Mouse (Mus musculus) liver, embryonic 14.5 days (tissue): ENCODE data around the gene Stpg2. TPM values are rescaled to one million over a fixed set of nuclear protein-coding genes. Genes with fewer than 3 reads are reported as not detected.
"Not testable (repeated sequence)": the region's sequence is repeated elsewhere in the genome, so short reads cannot be mapped to it uniquely, and the experiment has no call there.

Experiments
- ATAC-seq: fragments of 200-750 bp; cut with Nextera tagmentation; 2 replicates; pipeline ENCODE4 v1.8.0; 2017; ENCODE audit warnings: moderate number of reproducible peaks, mild to moderate bottlenecking, moderate library complexity; ENCODE audit not compliant: insufficient read depth
- DNase-seq, 3 experiments: peaks; one replicate each; pipeline ENCODE4 v3.0.0-alpha.2; 2012 to 2013; ENCODE audit warnings: low read depth in 3 of 3, low spot score in 3 of 3
- H3K27ac ChIP-seq: fragments of 300-500 bp; sonication (generic); 2 replicates; pipeline ENCODE4 v1.5.1; 2014; ENCODE audit warnings: moderate library complexity, mild to moderate bottlenecking, control low read depth, inconsistent platforms
- H3K27me3 ChIP-seq: fragments of 300-500 bp; sonication (generic); 2 replicates; pipeline ENCODE4 v1.6.1; 2014; ENCODE audit warnings: mild to moderate bottlenecking, low read length, moderate library complexity; ENCODE audit not compliant: control insufficient read depth, insufficient read depth
- H3K36me3 ChIP-seq: fragments of 300-500 bp; sonication (generic); replicated peaks from 2 replicates; pipeline ENCODE4 v1.6.1; 2014; ENCODE audit warnings: low read depth; ENCODE audit not compliant: control insufficient read depth, insufficient read depth
- H3K4me1 ChIP-seq, 2 experiments: fragments of 200-500 bp in 1 of 2; fragments of 300-500 bp in 1 of 2; sonication (generic) in 1 of 2; replicated peaks; 2 replicates each; pipeline ENCODE4 v1.6.1; 2012 to 2014; ENCODE audit warnings: antibody characterized with exemption in 1 of 2, inconsistent platforms in 1 of 2, low read length in 1 of 2; ENCODE audit not compliant: control insufficient read depth in 2 of 2, insufficient read depth in 2 of 2
- H3K4me2 ChIP-seq: fragments of 300-500 bp; sonication (generic); 2 replicates; pipeline ENCODE4 v1.6.1; 2014; ENCODE audit warnings: low read depth, mild to moderate bottlenecking, control low read depth, moderate library complexity
- H3K4me3 ChIP-seq, 2 experiments: fragments of 200-500 bp in 1 of 2; fragments of 300-500 bp in 1 of 2; sonication (generic) in 1 of 2; 2 replicates each; pipeline ENCODE4 v1.5.1; 2012 to 2014; ENCODE audit warnings: low read depth in 2 of 2, low read length in 2 of 2, mild to moderate bottlenecking in 2 of 2, control low read depth in 1 of 2, inconsistent platforms in 1 of 2, moderate library complexity in 1 of 2; ENCODE audit not compliant: insufficient read depth in 1 of 2
- H3K9ac ChIP-seq: fragments of 300-500 bp; sonication (generic); replicated peaks from 2 replicates; pipeline ENCODE4 v1.6.1; 2014; ENCODE audit warnings: mild to moderate bottlenecking, control low read depth, moderate library complexity
- H3K9me3 ChIP-seq: fragments of 300-500 bp; sonication (generic); 2 replicates; pipeline ENCODE4 v1.6.1; 2016; ENCODE audit warnings: low read length, mixed read lengths; ENCODE audit not compliant: control insufficient read depth
- CTCF ChIP-seq: IDR thresholded peaks from 2 replicates; pipeline ENCODE4 v1.5.1; 2016; ENCODE audit warnings: antibody characterized with exemption, low read depth, control low read depth
- EP300 ChIP-seq: IDR thresholded peaks from 2 replicates; pipeline ENCODE4 v1.6.1; 2016; ENCODE audit warnings: antibody characterized with exemption, low read depth
- WGBS: fragments of 180-500 bp; shearing (Covaris S2); extraction: QIAGEN DNeasy Blood & Tissue Kit; methylation state at CpG from one replicate; pipeline ENCODE4 v1.1.7; 2014; ENCODE audit not compliant: insufficient replicate concordance; 5-methylcytosine and 5-hydroxymethylcytosine counted together
- polyA plus RNA-seq, 2 experiments: library from polyadenylated mRNA; depleted of rRNA in 1 of 2; stranded (reverse) in 1 of 2; unstranded in 1 of 2; fragments of >200 nt; fragmentation: Nextera tagmentation in 1 of 2; extraction: Ambion mirVana in 1 of 2; gene quantifications; 2 replicates each; pipeline versions ENCODE4 v1.2.1 to v1.2.3; 2012 to 2014

Stpg2 gene
- polyA plus RNA-seq, 2 experiments, result not detected

DNA sequence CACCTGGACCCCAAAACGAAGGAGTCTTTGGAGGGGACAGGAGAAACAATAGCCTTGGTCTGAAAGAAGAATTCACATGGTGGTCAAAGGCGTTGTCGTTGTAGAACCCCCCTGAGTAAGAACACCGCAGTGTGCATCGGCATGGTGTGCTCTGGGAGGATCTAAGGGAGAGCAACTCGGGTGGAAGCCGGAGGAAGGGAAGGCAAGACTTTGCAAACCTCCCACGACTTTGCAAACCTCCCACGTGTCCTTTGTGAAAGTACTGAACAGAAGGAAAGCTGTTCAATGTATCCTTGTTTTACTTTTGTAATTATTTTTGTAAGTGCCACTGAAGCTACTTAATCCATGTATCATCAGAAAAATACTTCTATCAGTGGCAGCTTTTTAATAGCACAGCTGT, 11.5 kb downstream of the Stpg2 start:
- no peak overlapping the region for H3K27ac ChIP-seq
- no peaks in the 10 kb centered on the region for H3K9me3 ChIP-seq
- H3K9ac ChIP-seq, result no peak overlapping the region
- no peaks in the 10 kb centered on the region for H3K36me3 ChIP-seq
- WGBS, result 56% methylated on average over 9 of the region's 9 CpGs
- H3K27me3 ChIP-seq, result no peaks in the 10 kb centered on the region
- H3K4me1 ChIP-seq, result no peaks in the 10 kb centered on the region
- no peak for TF ChIP-seq EP300
- no peak for TF ChIP-seq CTCF
- H3K4me3 ChIP-seq, result no peak overlapping the region
- DNase-seq (no peak), ATAC-seq (no peak)
- no peak overlapping the region for H3K4me2 ChIP-seq

DNA sequence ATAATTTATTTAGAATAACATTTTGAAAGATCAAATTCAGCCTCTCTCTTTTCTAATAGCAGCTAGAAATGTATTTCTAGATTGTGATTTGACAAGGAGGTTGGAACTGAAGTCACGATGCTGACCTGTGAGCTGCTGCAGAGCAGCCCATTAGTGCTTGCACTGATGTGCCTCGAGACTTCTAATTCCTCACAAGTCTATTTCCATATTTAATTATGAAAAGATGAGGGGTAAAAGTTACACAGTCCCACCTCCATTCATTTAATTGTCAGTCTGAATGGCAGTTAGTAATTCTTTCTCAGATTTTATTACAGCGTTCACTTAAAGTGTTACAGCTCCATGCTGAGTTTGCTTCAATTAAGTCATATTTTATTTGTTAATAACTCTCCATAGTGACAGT, 19.6 kb downstream of the Stpg2 start:
- 56% methylated on average over 3 of the region's 3 CpGs for WGBS

DNA sequence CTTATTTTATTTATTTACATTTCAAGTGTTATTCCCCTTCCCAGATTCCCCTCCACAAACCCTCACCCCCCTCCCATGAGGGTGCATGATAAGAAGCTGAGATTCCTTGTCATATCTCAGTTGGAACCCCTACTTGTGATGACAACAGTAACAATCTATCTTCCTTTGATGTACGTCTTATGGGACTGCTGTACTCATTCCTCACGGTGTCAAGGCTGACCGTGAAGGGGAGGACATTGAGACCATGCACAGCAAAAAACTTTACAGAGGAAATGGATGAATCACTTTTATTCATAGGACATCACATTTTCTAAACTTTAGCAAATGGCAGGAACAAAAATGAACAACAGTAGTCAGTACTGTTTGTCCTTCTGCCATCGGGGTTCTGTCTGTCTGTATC, 21.3 kb downstream of the Stpg2 start:
- H3K9ac ChIP-seq, result no peak overlapping the region
- no peak overlapping the region for H3K4me2 ChIP-seq
- no peaks in the 10 kb centered on the region for H3K27me3 ChIP-seq
- no peak for TF ChIP-seq EP300
- TF ChIP-seq CTCF, result no peak
- H3K4me1 ChIP-seq, result no peaks in the 10 kb centered on the region
- H3K9me3 ChIP-seq, result no peaks in the 10 kb centered on the region
- DNase-seq, result no peak
- WGBS, result 61% methylated on average over 4 of the region's 4 CpGs
- no peak for ATAC-seq
- H3K36me3 ChIP-seq, result no peaks in the 10 kb centered on the region
- no peak overlapping the region for H3K4me3 ChIP-seq
- no peak overlapping the region for H3K27ac ChIP-seq

More for the DNA sequence above, 19.6 kb downstream of the Stpg2 start:
- Histone ChIP-seq H3K9me3 (no peaks in the 10 kb centered on the region), H3K36me3 (no peaks in the 10 kb centered on the region), H3K4me3 (no peak overlapping the region), H3K9ac (no peak overlapping the region), H3K4me2 (no peak overlapping the region), H3K27me3 (no peaks in the 10 kb centered on the region), H3K4me1 (no peaks in the 10 kb centered on the region), H3K27ac (no peak overlapping the region)
- DNase-seq, result no peak
- ATAC-seq, result no peak
- no peak for TF ChIP-seq CTCF
- TF ChIP-seq EP300, result no peak

DNA sequence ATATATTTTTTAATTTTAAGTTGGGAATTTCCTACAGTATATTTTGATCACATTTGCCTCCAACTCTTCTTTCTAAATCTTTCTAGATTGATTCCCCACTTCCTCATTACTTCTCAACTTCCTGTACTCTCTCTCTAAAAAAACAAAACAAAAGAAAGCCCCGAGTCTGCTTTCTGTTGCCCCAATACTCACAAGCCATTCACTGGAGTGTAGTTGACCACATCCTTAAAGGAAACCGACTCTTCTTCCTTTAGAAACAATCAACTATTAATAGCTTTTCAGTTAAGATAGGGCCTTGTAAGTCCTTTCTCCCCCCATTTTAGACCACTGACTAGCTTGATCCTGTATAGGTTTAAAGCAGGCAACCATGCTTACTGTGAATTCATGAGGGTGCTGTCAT, 39.7 kb downstream of the Stpg2 start:
- no peak overlapping the region for H3K4me3 ChIP-seq
- H3K27ac ChIP-seq, result no peak overlapping the region
- H3K27me3 ChIP-seq, result no peaks in the 10 kb centered on the region
- no peaks in the 10 kb centered on the region for H3K9me3 ChIP-seq
- TF ChIP-seq EP300, result no peak
- TF ChIP-seq CTCF, result no peak
- H3K4me1 ChIP-seq, result no peaks in the 10 kb centered on the region
- no peak for ATAC-seq
- no peak overlapping the region for H3K9ac ChIP-seq
- 9% methylated on average over 2 of the region's 2 CpGs for WGBS
- H3K36me3 ChIP-seq, result no peaks in the 10 kb centered on the region
- DNase-seq, result no peak
- H3K4me2 ChIP-seq, result no peak overlapping the region

DNA sequence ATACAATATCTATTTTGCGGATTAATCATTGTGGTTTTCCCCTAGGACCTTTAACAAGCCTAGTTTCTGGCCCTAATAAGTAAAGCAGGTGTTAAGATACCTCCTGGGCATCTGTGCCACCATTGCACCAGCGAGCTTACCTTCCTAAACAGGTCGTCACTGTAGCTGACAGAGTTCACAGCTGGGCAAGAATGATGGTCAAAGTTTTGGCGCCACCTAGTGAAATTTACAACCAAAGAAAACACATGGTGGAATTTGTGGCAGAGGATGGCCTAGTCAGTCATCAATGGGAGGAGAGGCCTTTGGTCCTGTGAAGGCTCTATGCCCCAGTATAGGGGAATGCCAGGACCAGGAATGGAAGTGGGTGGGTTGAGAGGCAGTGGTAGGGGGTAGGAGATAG, 41.0 kb downstream of the Stpg2 start:
- H3K36me3 ChIP-seq, result no peaks in the 10 kb centered on the region
- 37% methylated on average over 4 of the region's 4 CpGs for WGBS
- no peaks in the 10 kb centered on the region for H3K27me3 ChIP-seq
- no peaks in the 10 kb centered on the region for H3K9me3 ChIP-seq
- ATAC-seq (no peak), DNase-seq (no peak)
- no peak overlapping the region for H3K9ac ChIP-seq
- TF ChIP-seq CTCF (peak; percentile 29; the same call in 1 of the 2 replicates), EP300 (no peak)
- H3K4me2 ChIP-seq, result no peak overlapping the region
- H3K27ac ChIP-seq, result no peak overlapping the region
- no peak overlapping the region for H3K4me3 ChIP-seq
- no peaks in the 10 kb centered on the region for H3K4me1 ChIP-seq

- H3K9me3 ChIP-seq, H3K27ac ChIP-seq, H3K9ac ChIP-seq, H3K36me3 ChIP-seq, H3K4me1 ChIP-seq, DNase-seq, H3K4me2 ChIP-seq, H3K27me3 ChIP-seq, ATAC-seq, H3K4me3 ChIP-seq: not testable (repeated sequence)
- WGBS, result 33% methylated on average over 4 of the region's 4 CpGs
Measured at GRCm38 (mm10) chr3:139262359-139262758, 56.9 kb downstream of the Stpg2 start.
